Mouse (Mus musculus) 3T3-L1 (cell line): ENCODE results near the gene Mrpl23.
A peak's percentile ranks its signal among the peaks of the same experiment; 100 is the strongest.

Experiments used
- DNase-seq: peaks from one replicate; pipeline ENCODE4 v3.0.0-alpha.2; 2015; ENCODE audit warnings: low read depth, low spot score

The Mrpl23 gene

DNA sequence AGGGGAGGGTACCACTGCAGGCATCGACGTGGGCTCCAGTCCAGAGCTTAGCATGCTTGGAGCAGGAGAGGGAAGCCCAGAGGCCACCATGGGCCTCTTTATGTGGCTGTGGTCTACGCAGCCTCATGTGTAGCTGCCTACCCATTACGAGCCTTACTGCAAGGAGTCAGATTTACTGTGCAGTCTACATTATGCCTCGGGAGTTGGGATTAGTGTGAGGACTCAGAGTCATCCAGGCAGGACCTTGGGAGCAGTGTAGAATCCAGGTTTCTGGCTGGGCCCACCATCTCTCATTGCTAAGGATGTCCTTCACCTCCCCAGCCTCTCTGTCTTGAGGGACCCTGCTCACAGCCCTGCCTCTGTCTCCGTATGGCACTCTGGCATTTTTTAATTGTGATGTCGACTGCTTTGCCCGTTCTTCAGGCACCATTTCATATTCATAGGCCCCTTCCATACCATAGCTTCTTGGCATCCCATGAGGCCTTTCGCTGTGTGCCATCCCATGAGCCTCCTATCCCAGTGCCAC is 42.4 kb downstream of the Mrpl23 start:
- DNase-seq, result no peak

DNA sequence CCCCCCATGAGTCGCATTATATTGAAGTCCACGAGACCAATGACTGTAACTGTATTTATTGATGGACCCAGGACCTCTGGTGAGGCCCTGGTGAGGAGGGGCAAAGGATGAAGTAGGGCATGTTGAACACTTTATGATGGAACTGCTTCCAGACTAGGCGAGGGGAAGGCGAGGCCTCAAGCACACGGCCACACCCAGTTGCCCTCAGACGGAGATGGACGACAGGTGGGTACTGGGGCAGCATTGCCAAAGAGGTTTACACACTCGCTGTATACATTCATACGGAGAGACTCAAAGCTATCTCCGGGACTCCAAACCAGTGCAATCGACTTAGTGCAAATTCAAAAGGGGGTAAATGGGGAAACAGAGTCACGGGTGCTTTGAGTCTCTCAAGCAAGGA is 43.0 kb downstream of the Mrpl23 start:
- no peak for DNase-seq

DNA sequence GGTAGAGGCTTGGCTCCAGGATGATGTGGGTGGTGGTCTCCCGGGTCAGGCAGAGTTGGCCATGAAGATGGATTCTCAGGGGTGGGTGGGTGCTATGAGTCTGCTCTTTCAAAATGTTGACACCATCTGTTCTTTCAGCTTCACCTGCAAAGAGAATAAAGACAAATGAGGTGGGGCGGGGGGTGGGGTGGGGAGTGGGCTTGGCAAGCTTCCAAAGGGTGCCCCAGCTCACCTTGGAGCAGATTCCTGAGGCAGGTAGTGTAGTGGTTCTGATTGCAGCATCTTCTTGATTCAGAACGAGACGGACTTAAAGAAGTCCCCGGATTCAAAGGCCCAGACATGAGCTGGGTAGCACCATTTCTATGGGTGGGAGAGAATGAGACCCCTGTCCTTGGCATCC is 43.5 kb downstream of the Mrpl23 start:
- no peak for DNase-seq

DNA sequence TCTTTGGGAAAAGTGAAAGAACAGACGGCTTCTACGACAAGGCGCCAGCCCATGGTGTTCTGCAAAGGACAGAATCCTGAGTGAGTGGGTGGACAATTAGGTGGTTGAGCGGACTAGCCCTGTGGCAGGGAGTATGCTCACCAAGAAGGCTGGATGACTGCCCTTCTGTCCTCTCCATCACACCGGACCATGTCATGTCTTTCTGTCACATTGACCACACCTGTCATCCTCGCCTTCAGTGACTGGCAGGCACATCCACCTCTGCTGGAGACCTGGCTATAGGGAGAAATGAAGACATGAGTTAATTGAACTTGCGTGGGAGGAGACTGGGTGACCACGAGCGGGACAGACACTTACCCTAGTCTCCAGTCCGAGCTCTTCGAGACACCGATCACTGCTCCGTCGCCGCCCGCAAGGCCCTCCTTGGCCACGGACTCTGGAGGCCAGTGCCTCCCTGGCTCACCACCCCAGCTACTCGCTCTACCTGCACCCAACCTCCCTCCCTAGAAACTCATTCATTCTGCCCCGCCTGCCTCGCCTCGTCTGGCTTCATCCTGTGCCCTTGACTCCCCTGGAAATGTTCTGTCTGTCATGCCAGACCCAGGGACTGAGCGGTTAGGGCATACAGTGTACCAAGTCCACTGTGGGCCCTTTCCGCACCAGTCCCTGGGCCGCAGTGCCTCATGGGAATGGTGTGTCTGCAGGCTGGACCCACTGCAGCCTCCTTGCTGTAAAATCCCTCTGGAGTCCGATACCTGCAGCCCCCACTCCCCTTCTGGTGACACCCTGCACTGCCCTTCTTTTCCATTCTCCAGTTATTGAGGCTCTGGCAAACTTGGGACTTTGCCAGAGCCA is 44.2 kb downstream of the Mrpl23 start:
- no peak for DNase-seq

DNA sequence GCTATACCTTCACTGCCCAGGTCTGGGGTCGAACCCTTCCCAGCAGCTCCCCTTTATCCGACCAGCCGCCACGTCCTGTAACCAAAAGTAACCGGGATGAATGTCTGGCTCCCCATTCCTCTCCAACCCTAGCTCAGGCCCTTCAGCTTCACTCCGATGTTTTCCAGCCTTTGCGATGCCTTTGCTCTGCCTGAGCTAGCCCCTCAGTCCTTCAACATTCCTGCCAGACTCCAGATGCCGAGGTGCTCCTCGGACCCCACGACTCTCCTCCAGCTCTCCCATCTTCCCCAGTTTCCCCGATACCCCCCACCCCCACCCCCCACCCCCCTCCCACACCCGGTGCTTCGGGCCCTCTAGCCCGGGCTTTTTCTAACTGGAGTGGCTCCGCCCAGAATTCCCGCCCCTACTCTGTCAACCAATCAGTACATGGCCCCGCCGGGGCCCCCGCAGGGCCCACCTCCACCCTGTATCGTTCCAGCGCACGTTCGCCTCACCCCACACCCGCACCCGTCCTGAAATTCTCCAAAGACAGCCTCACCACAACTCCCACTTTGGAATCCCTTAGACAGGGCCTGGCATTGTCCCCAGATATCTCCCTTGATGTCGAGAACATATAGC is 45.4 kb downstream of the Mrpl23 start:
- DNase-seq, result no peak

DNA sequence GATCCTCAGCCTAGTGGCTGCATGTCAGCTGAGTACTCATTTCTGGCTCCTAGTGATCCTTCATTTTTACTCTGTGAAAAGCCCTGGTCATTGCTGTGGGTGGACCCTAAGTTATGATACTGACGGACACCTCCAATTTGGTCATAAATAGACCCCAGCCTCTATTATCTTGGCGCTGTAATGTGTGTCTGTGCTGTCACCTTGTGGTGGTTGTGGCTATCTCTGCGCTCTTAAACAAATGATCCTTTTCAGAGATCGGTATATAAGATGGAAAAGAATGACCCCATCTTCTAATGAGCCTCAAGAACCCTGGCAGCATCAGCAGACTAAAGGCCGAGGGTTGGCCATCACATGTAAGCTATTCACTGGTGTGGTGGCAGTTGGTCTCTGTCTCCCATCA is 46.6 kb downstream of the Mrpl23 start:
- no peak for DNase-seq

DNA sequence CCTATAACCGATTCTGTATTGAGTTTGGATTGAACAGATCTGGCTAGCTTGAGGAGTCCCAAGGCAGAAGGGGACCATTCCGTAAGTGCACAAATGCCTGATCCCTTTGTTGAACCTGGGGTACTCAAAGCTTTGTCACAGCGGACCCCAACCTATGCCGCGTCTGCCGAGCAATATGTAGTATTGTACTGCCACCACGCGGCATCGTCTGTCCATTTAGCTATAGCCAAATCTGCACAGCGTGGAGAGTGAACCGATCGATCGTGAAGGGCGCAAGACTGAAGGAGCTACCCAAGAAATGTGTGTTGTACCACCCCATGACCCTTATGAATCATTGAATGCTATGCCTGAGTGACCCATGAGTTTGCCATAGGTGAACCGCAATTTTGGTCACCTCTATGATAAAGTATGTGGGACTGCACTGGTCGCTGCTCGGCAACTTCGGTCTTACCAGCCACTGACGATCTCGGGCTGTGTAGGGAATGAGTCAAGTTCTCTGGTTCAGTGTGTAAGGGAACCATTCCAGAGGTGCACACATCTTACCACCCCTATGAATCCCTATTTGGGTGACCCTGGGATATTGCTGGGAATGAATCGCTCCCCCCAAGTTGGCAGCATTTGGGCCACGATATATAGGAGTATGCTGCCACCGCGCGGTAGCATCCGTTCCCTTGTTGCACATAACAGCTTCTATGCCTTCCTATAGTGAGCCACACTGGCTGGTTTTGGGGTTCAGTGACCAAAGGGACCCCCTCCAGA is 47.8 kb downstream of the Mrpl23 start:
- peak; percentile 42 for DNase-seq

DNA sequence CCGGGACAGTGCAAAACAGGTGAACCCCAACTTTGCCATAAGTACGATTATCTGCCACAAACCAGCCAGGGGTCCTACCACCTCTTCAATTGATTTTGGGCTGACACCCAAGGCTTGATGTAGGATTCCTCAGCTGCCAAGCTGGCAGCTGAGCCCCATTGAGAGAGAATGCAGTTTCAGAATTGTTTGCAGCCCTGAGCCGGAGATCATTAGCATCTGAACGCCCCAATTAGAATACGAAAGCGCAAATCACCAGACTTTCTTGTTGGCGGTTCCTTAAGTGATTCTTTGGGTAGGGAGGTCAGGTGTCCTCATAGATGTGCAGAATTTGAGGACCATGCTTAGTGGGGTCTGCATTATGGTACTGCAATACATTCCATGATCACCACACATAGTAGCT is 48.7 kb downstream of the Mrpl23 start:
- DNase-seq, result no peak

DNA sequence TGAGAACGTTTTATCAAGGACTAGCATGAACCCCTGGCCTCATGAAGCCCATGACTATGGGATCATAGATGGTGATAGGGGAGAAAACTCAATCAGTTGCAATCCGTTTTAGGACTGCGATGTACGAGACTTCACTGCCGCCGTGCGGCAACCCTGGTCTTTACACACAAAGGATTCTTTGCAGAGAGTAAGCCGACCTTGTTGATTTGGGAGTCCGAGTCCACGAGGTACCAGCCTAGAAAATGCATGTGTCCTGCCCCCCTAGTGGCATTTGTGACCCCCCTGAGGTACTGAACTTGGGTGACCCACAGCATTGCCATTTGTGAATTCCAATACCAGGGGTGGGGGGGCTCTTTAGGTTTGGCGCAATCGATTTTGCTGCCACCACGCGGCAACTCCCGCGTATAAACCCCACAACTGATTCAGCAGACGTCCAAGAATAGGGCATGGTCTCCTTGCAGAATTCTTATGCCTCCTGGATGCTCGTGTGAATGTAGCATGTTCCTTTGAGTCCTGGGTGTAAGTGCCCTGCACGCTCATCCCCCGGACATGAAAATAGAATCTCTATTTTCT is 49.3 kb downstream of the Mrpl23 start:
- peak; percentile 35 for DNase-seq

DNA sequence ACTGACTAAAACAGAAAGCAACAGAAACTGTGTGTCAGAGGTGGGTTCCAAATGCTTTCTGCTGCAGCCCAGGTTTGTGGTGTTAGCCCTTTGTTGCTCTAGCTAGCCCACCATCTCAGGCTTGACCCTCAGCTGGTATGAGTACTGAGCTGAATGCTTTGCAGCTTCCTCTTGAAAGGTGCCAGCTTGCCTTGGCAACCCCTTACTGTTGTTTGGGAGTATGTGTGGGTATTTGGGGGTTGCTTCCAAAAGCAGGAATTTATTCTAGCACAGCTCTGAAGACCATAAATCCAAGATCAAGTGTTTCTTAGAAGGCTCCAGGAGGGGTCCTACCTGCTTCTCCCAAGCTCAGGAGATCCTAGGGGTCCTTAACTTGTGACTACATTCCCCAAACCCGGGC is 52.4 kb downstream of the Mrpl23 start:
- DNase-seq, result no peak

DNA sequence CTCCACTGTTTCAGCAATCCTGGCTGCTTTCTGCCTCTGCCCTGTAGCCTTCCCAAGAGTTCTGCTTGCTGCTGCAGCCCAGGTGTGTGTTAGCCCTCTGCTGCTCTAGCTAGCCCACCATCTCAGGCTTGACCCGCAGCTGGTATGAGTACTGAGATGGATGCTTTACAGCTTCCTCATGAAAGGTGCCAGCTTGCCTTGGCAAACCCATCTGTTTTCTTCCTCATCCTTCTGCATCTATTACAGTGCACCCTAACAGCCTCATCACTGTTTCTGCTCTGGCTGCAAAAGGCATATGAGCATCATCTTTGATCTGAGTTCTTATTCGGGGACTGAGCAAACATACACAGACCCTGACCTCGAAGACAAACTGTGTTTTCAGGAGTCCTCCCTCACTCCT is 53.4 kb downstream of the Mrpl23 start:
- no peak for DNase-seq

DNA sequence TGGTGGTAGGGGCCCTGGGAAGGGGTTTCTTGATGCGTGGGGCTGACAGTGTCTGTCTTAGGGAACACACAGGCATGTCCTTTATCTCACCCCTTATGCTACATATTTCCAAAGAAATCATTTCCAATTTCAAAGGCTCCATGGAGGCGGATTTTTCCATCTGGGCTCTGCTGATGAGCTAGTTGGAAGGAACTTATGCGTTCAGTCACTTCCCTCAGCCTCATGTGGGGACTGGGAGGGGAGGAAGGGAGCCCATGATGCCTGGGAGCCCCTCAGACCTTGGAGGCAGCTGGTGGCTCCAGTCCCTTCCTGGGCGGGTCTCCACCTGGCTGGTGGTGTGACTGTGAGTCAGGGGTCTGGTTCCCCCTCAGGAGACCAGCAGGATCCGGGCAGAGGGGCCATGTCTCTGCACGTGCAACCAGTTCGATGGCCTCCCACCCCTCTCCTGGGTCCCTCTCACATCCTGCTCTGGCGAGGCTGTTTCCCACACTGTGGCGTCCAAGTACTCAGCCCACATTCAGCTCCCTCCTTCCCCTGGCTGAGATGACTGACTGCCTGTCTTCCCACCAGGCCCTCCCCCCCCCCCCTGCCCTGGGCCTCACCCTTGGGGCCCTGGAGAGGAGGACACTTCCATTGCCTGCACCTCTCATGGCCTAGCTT is 55.9 kb downstream of the Mrpl23 start:
- DNase-seq, result no peak
